In the genomic region with DNA sequence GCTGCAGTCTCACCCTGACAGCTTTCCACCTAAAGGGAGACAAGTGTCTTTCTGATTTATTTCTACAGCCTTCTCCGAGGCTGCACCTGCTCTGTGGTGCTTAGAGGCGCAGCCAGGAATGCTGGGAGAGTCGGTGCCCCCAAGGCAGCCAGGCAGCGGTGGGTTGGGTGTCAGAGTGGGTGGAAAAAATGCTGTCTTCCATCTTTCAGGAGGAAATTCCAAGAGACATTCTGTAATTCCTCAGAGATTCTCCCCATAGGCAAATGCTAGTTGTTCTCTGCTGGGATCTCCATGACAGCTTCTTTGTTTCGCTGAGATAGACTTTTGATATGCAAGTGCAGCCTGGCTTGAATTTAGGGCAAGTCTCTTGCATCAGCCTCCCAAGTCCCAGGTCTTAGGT, we compare ENCODE assay signal across 18 mouse cellular contexts.
DNase-seq lines count a peak whose midpoint lies in the region; TF ChIP-seq lines count a peak whose summit lies in the region.
"Had no signal": no experiment of that assay in that cellular context is flagged by ENCODE, and none has a peak within 500 bp of the region (broad histone marks: within the 10 kb centered on the region; RNA-seq: fewer than 3 reads in every experiment).

No protein-coding gene starts in this region.

- H3K27me3 ChIP-seq in ES-Bruce4 (ENCODE audit: control insufficient read depth, insufficient read depth, low read length, poor library complexity, severe bottlenecking) (no peaks in the 10 kb centered on the region), myocyte (ENCODE audit: control insufficient read depth, insufficient read depth, insufficient read length) (no peaks in the 10 kb centered on the region)
- H3K27me3 ChIP-seq: forebrain, embryonic 15.5 days; heart, embryonic 15.5 days; liver, embryonic 15.5 days had no signal

- TF ChIP-seq POLR2A in ES-Bruce4 (IDR thresholded peaks at IDR 0.05; ENCODE audit: insufficient read depth, low read length) (no peak), myocyte (IDR thresholded peaks at IDR 0.05; ENCODE audit: insufficient read length, low read depth) (no peak)

- peak overlapping the region; percentile 36 for H3K27ac ChIP-seq in left cerebral cortex, adult 2 months
- peak overlapping the region; percentile 39 for H3K27ac ChIP-seq in ES-Bruce4 (ENCODE audit: insufficient read depth, low read length)
- H3K27ac ChIP-seq: forebrain, embryonic 15.5 days; heart, embryonic 15.5 days; liver, embryonic 15.5 days had no signal

- no peak for TF ChIP-seq CTCF in left cerebral cortex, adult 2 months (IDR thresholded peaks at IDR 0.05)
- no peak for TF ChIP-seq CTCF in ES-Bruce4 (IDR thresholded peaks at IDR 0.05; ENCODE audit: low read depth, low read length)

- H3K36me3 ChIP-seq in ES-Bruce4 (ENCODE audit: control insufficient read depth, insufficient read depth, low read length, poor library complexity, severe bottlenecking) (no peaks in the 10 kb centered on the region), myocyte (ENCODE audit: control insufficient read depth, insufficient read depth) (no peaks in the 10 kb centered on the region)
- H3K36me3 ChIP-seq: forebrain, embryonic 15.5 days; heart, embryonic 15.5 days; liver, embryonic 15.5 days had no signal

- intact Hi-C loops in left cerebral cortex, adult 2 months (cut with DNase I): no loop called here

- H3K79me2 ChIP-seq in myocyte (ENCODE audit: control insufficient read depth, insufficient read depth): no peaks in the 10 kb centered on the region

- H3K4me3 ChIP-seq in left cerebral cortex, adult 2 months: no peak overlapping the region
- H3K4me3 ChIP-seq in ES-Bruce4 (ENCODE audit: low read depth, low read length) (peak overlapping the region; percentile 2; the same call in 1 of the 2 replicates), myocyte (no peak overlapping the region)
- H3K4me3 ChIP-seq: forebrain, embryonic 15.5 days; heart, embryonic 15.5 days; liver, embryonic 15.5 days had no signal

- no peak overlapping the region for H3ac ChIP-seq in myocyte (ENCODE audit: control insufficient read depth, insufficient read length)

- no peak for TF ChIP-seq EP300 in ES-Bruce4 (IDR thresholded peaks at IDR 0.05; ENCODE audit: insufficient read depth, low read depth, low read length)

- peaks cover 3% of the 10 kb centered on the region for H3K4me1 ChIP-seq in ES-Bruce4 (ENCODE audit: control insufficient read depth, insufficient read depth, low read length)
- H3K4me1 ChIP-seq: forebrain, embryonic 15.5 days; liver, embryonic 15.5 days had no signal

- peak; percentile 47 to 56 for DNase-seq in frontal cortex, postnatal 36 days (ENCODE audit: low spot score in 2 of 2)
- no peak for DNase-seq in frontal cortex, postnatal 10 days (ENCODE audit: low spot score in 2 of 2)
- DNase-seq in left cerebral cortex, adult 2 months (ENCODE audit: extremely low spot score in 1 of 2, low spot score in 2 of 2): peak in 1 of 2 experiments; percentile 25
- DNase-seq in left cerebral cortex, adult 11 months (ENCODE audit: low spot score): no peak
- DNase-seq in layer of hippocampus, adult 8-10 months (ENCODE audit: low spot score in 2 of 2): no peak
- DNase-seq in lung, postnatal 14 days: no peak
- DNase-seq: adrenal gland, adult 8-10 months; cerebellum, adult 9-11 months; heart, postnatal 4 days; kidney, adult 11 months; kidney, postnatal 4 days; midbrain, embryonic 14.5 days; right cerebral cortex, postnatal 25 days had no signal

- peak overlapping the region; percentile 24; the same call in 1 of the 2 replicates for H3K9ac ChIP-seq in ES-Bruce4 (ENCODE audit: low read depth, poor library complexity, severe bottlenecking)
- H3K9ac ChIP-seq: forebrain, embryonic 15.5 days; heart, embryonic 15.5 days; liver, embryonic 15.5 days had no signal

- no peaks in the 10 kb centered on the region; the same call in 1 of the 2 replicates for H3K9me3 ChIP-seq in ES-Bruce4 (replicated peaks; ENCODE audit: control insufficient read depth, insufficient read depth, low read length, poor library complexity, severe bottlenecking)
- H3K9me3 ChIP-seq: forebrain, embryonic 15.5 days; heart, embryonic 15.5 days; liver, embryonic 15.5 days had no signal

- H3K4me2 ChIP-seq in myocyte (ENCODE audit: low read depth): peak overlapping the region; percentile 2
- H3K4me2 ChIP-seq: forebrain, embryonic 15.5 days; heart, embryonic 15.5 days; liver, embryonic 15.5 days had no signal

TF ChIP-seq in myocyte, 11 proteins besides CTCF, POLR2A, EP300 and RAD21:
- no peak for TF ChIP-seq POLR2AphosphoS2 (IDR thresholded peaks at IDR 0.05; ENCODE audit: insufficient read length, low read depth)
- TF ChIP-seq SRF (IDR thresholded peaks at IDR 0.05; ENCODE audit: control insufficient read depth, insufficient read length, low read depth): no peak
- no peak for TF ChIP-seq TCF3 (IDR thresholded peaks at IDR 0.05; ENCODE audit: insufficient read length, low read depth)
- no peak for TF ChIP-seq CEBPB (IDR thresholded peaks at IDR 0.05; ENCODE audit: insufficient read depth, poor library complexity, severe bottlenecking)
- TF ChIP-seq MYOG (IDR thresholded peaks at IDR 0.05; ENCODE audit: control insufficient read depth in 1 of 3, insufficient read depth in 1 of 3, insufficient read length in 2 of 3, low read depth in 2 of 3): peak in 2 of 3 experiments; percentile 59 to 80
- peak; percentile 8 for TF ChIP-seq TCF12 (IDR thresholded peaks at IDR 0.05; ENCODE audit: insufficient read depth, poor library complexity, severe bottlenecking)
- no peak for TF ChIP-seq MAX (IDR thresholded peaks at IDR 0.05; ENCODE audit: low read depth)
- no peak for TF ChIP-seq USF1 (IDR thresholded peaks at IDR 0.05; ENCODE audit: low read depth)
- peak in 2 of 3 experiments; percentile 78 to 79 for TF ChIP-seq MYOD1 (IDR thresholded peaks at IDR 0.05; ENCODE audit: control insufficient read depth in 1 of 3, insufficient read length in 2 of 3, low read depth in 2 of 3)
- TF ChIP-seq REST (IDR thresholded peaks at IDR 0.05; ENCODE audit: insufficient read depth, insufficient read length): no peak
TF ChIP-seq in myocyte: peak in this region for 3.

Comparison
In these comparisons a context has a peak if more than half of its experiments do, and no peak if none do; other contexts are left out.
1. DNase-seq: peak in frontal cortex, postnatal 36 days (2 of 2); none in frontal cortex, postnatal 10 days (0 of 2), left cerebral cortex, adult 11 months (single experiment), layer of hippocampus, adult 8-10 months (0 of 2) and lung, postnatal 14 days (single experiment).